Mouse (Mus musculus): ENCODE measurements around the gene Ube2k. TPM values are rescaled to one million over a fixed set of nuclear protein-coding genes. Genes with fewer than 3 reads are reported as not detected.

The Ube2k gene
- total and polyA plus RNA-seq, 3 experiments, result 52.9 to 231 TPM; not detected in 1

DNA sequence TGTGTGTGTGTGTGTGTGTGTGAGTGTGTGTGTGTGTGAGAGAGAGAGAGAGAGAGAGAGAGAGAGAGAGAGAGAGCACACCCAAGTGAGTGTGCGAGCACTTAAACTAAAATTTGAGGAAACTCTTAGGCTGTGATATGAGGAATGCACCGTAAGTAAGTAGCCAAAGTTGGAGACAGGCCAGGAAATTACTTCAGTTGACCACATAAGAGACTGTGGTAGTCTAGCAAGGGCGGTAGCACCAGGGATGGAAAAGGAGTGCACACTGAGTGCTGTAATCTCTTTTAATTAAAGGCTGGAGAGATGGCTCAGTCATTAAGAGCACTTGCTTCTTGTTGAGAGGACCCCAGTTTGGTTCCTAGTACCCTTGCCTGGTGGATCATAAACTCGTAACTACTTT lies 47.2 kb upstream of the Ube2k start:
- peaks cover 0 to 16% of the 10 kb centered on the region in 2 experiments; a peak in 2 of 4 replicates for H3K36me3 ChIP-seq (ENCODE audit: control insufficient read depth in 1 of 2, insufficient read depth in 2 of 2, low read length in 2 of 2)
- TF ChIP-seq MAZ (IDR thresholded peaks at IDR 0.05; ENCODE audit: low read depth, low read length), result no peak
- TF ChIP-seq HCFC1 (IDR thresholded peaks at IDR 0.05; ENCODE audit: low read depth, low read length), result no peak
- no peak for TF ChIP-seq TAL1 (IDR thresholded peaks at IDR 0.05; ENCODE audit: low read length)
- no peak for TF ChIP-seq MYC (IDR thresholded peaks at IDR 0.05; ENCODE audit: low read depth, low read length)
- TF ChIP-seq EP300 (IDR thresholded peaks at IDR 0.05; ENCODE audit: low read depth in 1 of 2, low read length in 2 of 2), result 0 out of 4 replicates have a peak, but pooled peaks of 1 of the 2 experiments have one; percentile 10
- TF ChIP-seq TBP (IDR thresholded peaks at IDR 0.05; ENCODE audit: low read depth, low read length), result no peak
- no peak for TF ChIP-seq NRF1 (IDR thresholded peaks at IDR 0.05; ENCODE audit: insufficient read depth, low read depth, low read length, poor library complexity, severe bottlenecking)
- no peak for TF ChIP-seq TCF12 (IDR thresholded peaks at IDR 0.05; ENCODE audit: low read depth, low read length)
- TF ChIP-seq RCOR1 (IDR thresholded peaks at IDR 0.05; ENCODE audit: low read depth, low read length), result 0 out of 2 replicates have a peak, but pooled peaks have one; percentile 16
- TF ChIP-seq MAFK (IDR thresholded peaks at IDR 0.05; ENCODE audit: borderline replicate concordance, low read depth, low read length), result no peak
- TF ChIP-seq BHLHE40 (IDR thresholded peaks at IDR 0.05; ENCODE audit: borderline replicate concordance, low read depth, low read length), result no peak
- no peaks in the 10 kb centered on the region for H3K9me3 ChIP-seq (replicated peaks; ENCODE audit: insufficient read depth, low read length)
- H3K27me3 ChIP-seq (ENCODE audit: control insufficient read depth in 1 of 2, insufficient read depth in 2 of 2, low read length in 2 of 2), result no peaks in the 10 kb centered on the region
- no peak overlapping the region for H3K4me3 ChIP-seq (ENCODE audit: control insufficient read depth in 1 of 2, insufficient read depth in 1 of 2, low read depth in 2 of 2, low read length in 2 of 2)
- H3K4me1 ChIP-seq (ENCODE audit: control insufficient read depth in 1 of 2, insufficient read depth in 2 of 2, low read length in 2 of 2), result peaks cover 10 to 12% of the 10 kb centered on the region in 2 experiments
- peaks cover 3% of the 10 kb centered on the region; the same call in 1 of the 2 replicates for H3K79me2 ChIP-seq (ENCODE audit: control insufficient read depth, insufficient read depth, low read length, poor library complexity)
- no peak overlapping the region for H3K9ac ChIP-seq (ENCODE audit: control insufficient read depth, low read depth, low read length, poor library complexity, severe bottlenecking)
- peak; percentile 72 for DNase-seq (ENCODE audit: low read depth, low spot score)
- H3K27ac ChIP-seq (ENCODE audit: control insufficient read depth, low read depth, low read length), result no peak overlapping the region

GRCm38 (mm10) chr5:65491767-65492715 lies 45.0 kb upstream of the Ube2k start:
- Histone ChIP-seq H3K9ac (ENCODE audit: control insufficient read depth, low read depth, low read length, poor library complexity, severe bottlenecking) (peak overlapping the region; percentile 87), H3K79me2 (ENCODE audit: control insufficient read depth, insufficient read depth, low read length, poor library complexity) (peaks cover 3% of the 10 kb centered on the region; the same call in 1 of the 2 replicates), H3K27ac (ENCODE audit: control insufficient read depth, low read depth, low read length) (peak overlapping the region; percentile 67), H3K27me3 (ENCODE audit: control insufficient read depth in 1 of 2, insufficient read depth in 2 of 2, low read length in 2 of 2) (no peaks in the 10 kb centered on the region), H3K4me3 (ENCODE audit: control insufficient read depth in 1 of 2, insufficient read depth in 1 of 2, low read depth in 2 of 2, low read length in 2 of 2) (peak overlapping the region; percentile 91 to 98), H3K4me1 (ENCODE audit: control insufficient read depth in 1 of 2, insufficient read depth in 2 of 2, low read length in 2 of 2) (peaks cover 10 to 12% of the 10 kb centered on the region in 2 experiments), H3K36me3 (ENCODE audit: control insufficient read depth in 1 of 2, insufficient read depth in 2 of 2, low read length in 2 of 2) (peaks cover 0 to 15% of the 10 kb centered on the region in 2 experiments; a peak in 2 of 4 replicates), H3K9me3 (replicated peaks; ENCODE audit: insufficient read depth, low read length) (no peaks in the 10 kb centered on the region)
- peak; percentile 78 for DNase-seq (ENCODE audit: low read depth, low spot score)
- 0 out of 2 replicates have a peak, but pooled peaks have one; percentile 21 for TF ChIP-seq ETS1 (IDR thresholded peaks at IDR 0.05; ENCODE audit: low read depth, low read length)
- TF ChIP-seq RAD21 (IDR thresholded peaks at IDR 0.05; ENCODE audit: low read depth, low read length), result no peak
- no peak for TF ChIP-seq RCOR1 (IDR thresholded peaks at IDR 0.05; ENCODE audit: low read depth, low read length)
- peak; percentile 52; the same call in 1 of the 2 replicates for TF ChIP-seq NRF1 (IDR thresholded peaks at IDR 0.05; ENCODE audit: insufficient read depth, low read depth, low read length, poor library complexity, severe bottlenecking)
- no peak for TF ChIP-seq TAL1 (IDR thresholded peaks at IDR 0.05; ENCODE audit: low read length)
- no peak for TF ChIP-seq ELF1 (IDR thresholded peaks at IDR 0.05; ENCODE audit: low read depth, low read length)
- TF ChIP-seq MAFK (IDR thresholded peaks at IDR 0.05; ENCODE audit: borderline replicate concordance, low read depth, low read length), result no peak
- no peak for TF ChIP-seq MAZ (IDR thresholded peaks at IDR 0.05; ENCODE audit: low read depth, low read length)
- TF ChIP-seq MEF2A (IDR thresholded peaks at IDR 0.05; ENCODE audit: extremely low read depth, insufficient replicate concordance, low read depth, low read length, poor library complexity, severe bottlenecking), result no peak
- TF ChIP-seq UBTF (IDR thresholded peaks at IDR 0.05; ENCODE audit: borderline replicate concordance, insufficient read depth, low read depth, low read length), result no peak
- TF ChIP-seq GABPA (IDR thresholded peaks at IDR 0.05; ENCODE audit: low read depth, low read length), result no peak
- TF ChIP-seq ZKSCAN1 (IDR thresholded peaks at IDR 0.05; ENCODE audit: low read depth, low read length), result no peak
- peak; percentile 4; the same call in 1 of the 2 replicates for TF ChIP-seq SIN3A (IDR thresholded peaks at IDR 0.05; ENCODE audit: low read length)
- TF ChIP-seq ZNF384 (IDR thresholded peaks at IDR 0.05; ENCODE audit: low read depth, low read length), result no peak
- no peak for TF ChIP-seq MXI1 (IDR thresholded peaks at IDR 0.05; ENCODE audit: low read depth, low read length)
- no peak for TF ChIP-seq EP300 (IDR thresholded peaks at IDR 0.05; ENCODE audit: low read depth in 1 of 2, low read length in 2 of 2)
- no peak for TF ChIP-seq USF2 (IDR thresholded peaks at IDR 0.05; ENCODE audit: borderline replicate concordance in 1 of 2, insufficient read depth in 1 of 2, low read depth in 1 of 2, low read length in 2 of 2)
- no peak for TF ChIP-seq KAT2A (conservative IDR thresholded peaks at IDR 0.05; ENCODE audit: low read depth, low read length)
- TF ChIP-seq TCF12 (IDR thresholded peaks at IDR 0.05; ENCODE audit: low read depth, low read length), result no peak
- peak in 2 of 3 experiments; percentile 28 to 30; a peak in 4 of 6 replicates for TF ChIP-seq CTCF (IDR thresholded peaks at IDR 0.05 in 2 of 3, conservative IDR thresholded peaks at IDR 0.05 in 1 of 3; ENCODE audit: control insufficient read depth in 1 of 3, insufficient read depth in 1 of 3, low read depth in 2 of 3, low read length in 3 of 3, poor library complexity in 1 of 3, severe bottlenecking in 1 of 3)
